Mouse (Mus musculus): Measurements from ENCODE around the gene Hoxa3.

GRCm38 (mm10) chr6:52243681-52244121 lies 30.6 kb upstream of the Hoxa3 start:
- TF ChIP-seq CTCF (IDR thresholded peaks at IDR 0.05; ENCODE audit: extremely low read depth, insufficient read depth, low read length) (no peak), POLR2A (IDR thresholded peaks at IDR 0.05; ENCODE audit: extremely low read depth, insufficient read depth, low read length) (no peak)
